Mouse (Mus musculus): ENCODE results near the gene Aim2. TPM values are rescaled to one million over a fixed set of nuclear protein-coding genes. Genes with fewer than 3 reads are reported as not detected.

The Aim2 gene
- 3.3 TPM for polyA plus RNA-seq (2014; fragmentation: Illumina TruSeq; extraction: RNeasy Lipid Tissue Mini Kit (QIAGEN cat#74804); ENCODE audit: low read depth, low replicate concordance)

DNA sequence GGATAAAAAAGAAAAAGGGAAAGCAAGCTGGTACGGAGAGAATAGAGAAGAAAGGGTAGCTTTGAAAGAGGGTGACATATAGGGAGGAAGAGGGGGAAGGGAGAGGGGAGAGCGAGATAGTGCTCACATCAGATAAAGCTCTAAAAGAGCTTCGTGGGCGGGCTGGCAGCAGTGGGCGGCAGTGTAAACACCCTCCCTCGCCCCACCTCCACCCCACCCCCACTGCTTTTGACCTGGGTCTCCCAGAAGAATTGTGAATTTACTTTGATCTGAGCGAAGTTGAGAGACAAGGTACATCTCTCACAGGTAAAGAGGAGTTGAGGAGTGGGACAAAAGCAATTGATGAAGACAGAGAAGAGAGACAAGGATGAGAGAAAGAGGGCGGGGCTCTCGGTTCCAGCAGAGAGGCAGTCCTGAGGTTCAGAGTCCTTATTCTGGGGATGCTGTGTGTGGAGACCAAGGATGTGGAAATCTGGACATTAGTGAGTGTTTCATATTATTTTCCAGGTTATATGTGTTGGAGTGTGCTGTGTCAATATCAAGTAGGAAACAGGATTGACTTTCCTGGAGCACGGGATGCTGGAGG lies at the start of gene Aim2:
Gene Aim2, plus strand, starts transcription at position 508 of the 586 bp plus-strand sequence.

GRCm38 (mm10) chr1:173333312-173334253 lies 17.1 kb upstream of the Aim2 start, which contains the start of gene Ackr1:
Ackr1 (minus strand) TSS chr1:173333750.

DNA sequence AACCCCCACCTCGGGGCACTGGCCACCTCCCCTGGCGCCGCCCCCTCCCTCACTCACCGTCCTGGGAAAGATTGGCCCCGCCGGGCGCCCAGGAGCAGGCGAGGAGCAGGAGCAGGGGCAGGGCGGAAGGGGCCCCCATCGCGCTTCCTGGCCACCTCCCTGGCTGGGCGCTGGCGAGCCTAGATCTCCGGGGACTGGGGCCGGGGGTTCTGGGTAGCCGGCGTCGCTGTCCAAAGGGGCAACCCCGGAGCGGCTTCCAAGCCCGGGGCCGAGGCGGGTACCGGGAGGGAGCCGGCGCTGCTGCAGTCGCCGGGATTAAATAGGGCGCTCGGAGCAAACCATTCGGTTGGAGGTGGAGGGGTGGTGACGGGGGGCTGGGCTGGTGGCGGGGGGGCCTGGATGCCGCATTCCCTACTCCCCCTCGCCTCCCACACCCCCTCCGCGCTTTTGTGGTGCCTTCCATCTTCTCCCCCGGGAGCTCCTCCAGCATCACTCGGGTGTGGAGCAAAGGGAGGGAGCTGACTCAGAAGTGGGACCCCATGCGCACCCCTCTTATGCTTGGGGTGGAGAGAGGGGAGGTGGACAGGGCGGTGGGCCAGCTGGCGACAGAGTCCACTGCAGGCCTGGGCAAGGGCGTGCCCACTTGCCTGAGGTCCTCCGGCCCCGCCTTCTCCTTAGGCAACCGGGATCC lies 16.8 kb downstream of the Aim2 start, which contains the start of gene Cadm3:
Gene Cadm3, minus strand, starts transcription at position 340 of the 691 bp plus-strand sequence.

GRCm38 (mm10) chr1:173490812-173491480 lies 140.3 kb downstream of the Aim2 start, which contains the start of gene Ifi206:
Ifi206 (minus strand) TSS chr1:173491041.

Other genes starting within 250 kb of the Aim2 start
- gene Olfr1408, start 213.5 kb upstream of the Aim2 start, polyA plus RNA-seq (2014; fragmentation: Illumina TruSeq; extraction: RNeasy Lipid Tissue Mini Kit (QIAGEN cat#74804); ENCODE audit: low read depth, low replicate concordance): not detected
- gene Olfr1406, start 160.2 kb upstream of the Aim2 start, polyA plus RNA-seq (2014; fragmentation: Illumina TruSeq; extraction: RNeasy Lipid Tissue Mini Kit (QIAGEN cat#74804); ENCODE audit: low read depth, low replicate concordance): not detected
- not detected for gene Olfr218, start 153.1 kb upstream of the Aim2 start, polyA plus RNA-seq (2014; fragmentation: Illumina TruSeq; extraction: RNeasy Lipid Tissue Mini Kit (QIAGEN cat#74804); ENCODE audit: low read depth, low replicate concordance)
- gene Olfr1404, start 138.5 kb upstream of the Aim2 start, polyA plus RNA-seq (2014; fragmentation: Illumina TruSeq; extraction: RNeasy Lipid Tissue Mini Kit (QIAGEN cat#74804); ENCODE audit: low read depth, low replicate concordance): not detected
- gene Fcer1a, start 123.7 kb upstream of the Aim2 start, polyA plus RNA-seq (2014; fragmentation: Illumina TruSeq; extraction: RNeasy Lipid Tissue Mini Kit (QIAGEN cat#74804); ENCODE audit: low read depth, low replicate concordance): not detected
- gene Olfr418, start 84.9 kb upstream of the Aim2 start, polyA plus RNA-seq (2014; fragmentation: Illumina TruSeq; extraction: RNeasy Lipid Tissue Mini Kit (QIAGEN cat#74804); ENCODE audit: low read depth, low replicate concordance): not detected
- not detected for gene Mptx2, start 73.1 kb upstream of the Aim2 start, polyA plus RNA-seq (2014; fragmentation: Illumina TruSeq; extraction: RNeasy Lipid Tissue Mini Kit (QIAGEN cat#74804); ENCODE audit: low read depth, low replicate concordance)
- gene Ackr1, start 17.1 kb upstream of the Aim2 start, polyA plus RNA-seq (2014; fragmentation: Illumina TruSeq; extraction: RNeasy Lipid Tissue Mini Kit (QIAGEN cat#74804); ENCODE audit: low read depth, low replicate concordance): 0.61 TPM
- gene Cadm3, start 16.8 kb downstream of the Aim2 start, polyA plus RNA-seq (2014; fragmentation: Illumina TruSeq; extraction: RNeasy Lipid Tissue Mini Kit (QIAGEN cat#74804); ENCODE audit: low read depth, low replicate concordance): 1.4 TPM
- gene Ifi206, start 140.2 kb downstream of the Aim2 start, polyA plus RNA-seq (2014; fragmentation: Illumina TruSeq; extraction: RNeasy Lipid Tissue Mini Kit (QIAGEN cat#74804); ENCODE audit: low read depth, low replicate concordance): 1.7 TPM
- gene Ifi214, start 185.1 kb downstream of the Aim2 start, polyA plus RNA-seq (2014; fragmentation: Illumina TruSeq; extraction: RNeasy Lipid Tissue Mini Kit (QIAGEN cat#74804); ENCODE audit: low read depth, low replicate concordance): 0.26 TPM
- gene Ifi213, start 248.4 kb downstream of the Aim2 start, polyA plus RNA-seq (2014; fragmentation: Illumina TruSeq; extraction: RNeasy Lipid Tissue Mini Kit (QIAGEN cat#74804); ENCODE audit: low read depth, low replicate concordance): 4.4 TPM

All from liver, adult 10 weeks (tissue).